Mouse (Mus musculus) hindbrain, postnatal 0 days (tissue): ENCODE results near the gene Ccdc162. TPM values are rescaled to one million over a fixed set of nuclear protein-coding genes. Genes with fewer than 3 reads are reported as not detected.
A peak's percentile ranks its signal among the peaks of the same experiment; 100 is the strongest.

Source experiments
- ATAC-seq: fragments of 200-750 bp; cut with Nextera tagmentation; 2 replicates; pipeline ENCODE4 v1.8.0; 2017; ENCODE audit warnings: mild to moderate bottlenecking, moderate TSS enrichment, moderate library complexity
- DNase-seq: peaks from one replicate; pipeline ENCODE4 v3.0.0-alpha.2; 2015; ENCODE audit warnings: low spot score
- H3K27ac ChIP-seq: fragments of 300-500 bp; sonication (generic); 2 replicates; pipeline ENCODE4 v1.5.1; 2014; ENCODE audit warnings: mild to moderate bottlenecking
- H3K27me3 ChIP-seq: fragments of 300-500 bp; sonication (generic); 2 replicates; pipeline ENCODE4 v1.6.1; 2014; ENCODE audit warnings: low read length, mixed read lengths; ENCODE audit not compliant: insufficient read depth
- H3K36me3 ChIP-seq: fragments of 300-500 bp; sonication (generic); 2 replicates; pipeline ENCODE4 v1.6.1; 2014; ENCODE audit warnings: low read length, mixed read lengths; ENCODE audit not compliant: insufficient read depth
- H3K4me1 ChIP-seq: fragments of 300-500 bp; sonication (generic); 2 replicates; pipeline ENCODE4 v1.6.1; 2014; ENCODE audit warnings: antibody characterized with exemption, low read length, mixed read lengths; ENCODE audit not compliant: insufficient read depth
- H3K4me2 ChIP-seq: fragments of 300-500 bp; sonication (generic); 2 replicates; pipeline ENCODE4 v1.6.1; 2014; ENCODE audit warnings: low read depth, mild to moderate bottlenecking, low read length, moderate library complexity, mixed read lengths
- H3K4me3 ChIP-seq: fragments of 300-500 bp; sonication (generic); 2 replicates; pipeline ENCODE4 v1.5.1; 2014; ENCODE audit warnings: low read length
- H3K9ac ChIP-seq: fragments of 300-500 bp; sonication (generic); replicated peaks from 2 replicates; pipeline ENCODE4 v1.6.1; 2014; ENCODE audit warnings: mild to moderate bottlenecking, low read length, moderate library complexity, mixed read lengths
- H3K9me3 ChIP-seq: fragments of 300-500 bp; sonication (generic); 2 replicates; pipeline ENCODE4 v1.6.1; 2016; ENCODE audit warnings: low read length, mixed read lengths
- CTCF ChIP-seq: IDR thresholded peaks from 2 replicates; pipeline ENCODE4 v1.5.1; 2016; ENCODE audit warnings: antibody characterized with exemption, control low read depth, low read depth
- WGBS: fragments of 180-500 bp; shearing (Covaris S2); extraction: QIAGEN DNeasy Blood & Tissue Kit; methylation state at CpG from one replicate; pipeline ENCODE4 v1.1.7; 2014; 5-methylcytosine and 5-hydroxymethylcytosine counted together
- polyA plus RNA-seq: library from polyadenylated mRNA; unstranded; fragments of >200 nt; fragmentation: Nextera tagmentation; extraction: Ambion mirVana; gene quantifications from 2 replicates; pipeline ENCODE4 v1.2.1, GENCODE M21; 2015
- total RNA-seq: library from RNA; depleted of rRNA; stranded (reverse); fragments of >200 nt; gene quantifications from 2 replicates; pipeline ENCODE4 v1.2.3, GENCODE M21; 2014

The Ccdc162 gene
- total and polyA plus RNA-seq, 2 experiments from 2014 or later = 2.1 to 3.3 TPM

GRCm38 (mm10) chr10:41709341-41709740, 7.1 kb downstream of the Ccdc162 start:
- Histone ChIP-seq H3K4me2 (no peak overlapping the region), H3K4me3 (no peak overlapping the region), H3K4me1 (no peaks in the 10 kb centered on the region), H3K27ac (no peak overlapping the region), H3K27me3 (no peaks in the 10 kb centered on the region), H3K9ac (no peak overlapping the region), H3K36me3 (no peaks in the 10 kb centered on the region), H3K9me3 (no peaks in the 10 kb centered on the region)
- no peak for DNase-seq
- WGBS = 71% methylated on average over 8 of the region's 8 CpGs
- no peak for TF ChIP-seq CTCF
- ATAC-seq = no peak

DNA sequence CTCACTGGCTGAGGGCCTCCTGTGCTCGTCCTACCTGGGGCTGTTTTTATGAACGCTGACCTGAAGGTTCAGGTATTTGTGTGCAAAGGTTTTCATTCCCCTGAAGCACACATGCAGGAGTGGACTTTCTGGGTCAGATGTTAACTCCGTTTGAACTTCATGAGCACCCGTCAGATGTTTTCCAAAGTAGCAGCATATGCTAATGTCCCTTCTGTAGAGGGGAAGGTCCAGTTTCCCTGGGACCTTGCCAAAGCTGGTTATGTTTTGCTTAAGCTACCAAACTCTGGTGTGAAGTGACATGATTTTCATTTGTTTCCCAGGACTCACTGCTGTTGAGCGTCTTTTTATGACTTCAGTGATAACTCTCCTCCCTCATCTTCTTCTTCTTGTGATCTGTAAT, 16.8 kb downstream of the Ccdc162 start:
- Histone ChIP-seq H3K9ac (no peak overlapping the region), H3K4me2 (no peak overlapping the region), H3K4me1 (no peaks in the 10 kb centered on the region), H3K27ac (no peak overlapping the region), H3K9me3 (no peaks in the 10 kb centered on the region), H3K4me3 (no peak overlapping the region), H3K36me3 (no peaks in the 10 kb centered on the region), H3K27me3 (no peaks in the 10 kb centered on the region)
- WGBS = 87% methylated on average over 5 of the region's 5 CpGs
- DNase-seq (no peak), ATAC-seq (no peak)
- no peak for TF ChIP-seq CTCF

- Histone ChIP-seq H3K4me2 (no peak overlapping the region), H3K4me3 (no peak overlapping the region), H3K9ac (no peak overlapping the region), H3K9me3 (no peaks in the 10 kb centered on the region), H3K4me1 (no peaks in the 10 kb centered on the region), H3K27me3 (no peaks in the 10 kb centered on the region), H3K27ac (no peak overlapping the region), H3K36me3 (no peaks in the 10 kb centered on the region)
- TF ChIP-seq CTCF = no peak
- ATAC-seq (no peak), DNase-seq (no peak)
- 75% methylated on average over 11 of the region's 11 CpGs for WGBS
Measured at GRCm38 (mm10) chr10:41697040-41697439, 19.4 kb downstream of the Ccdc162 start.

DNA sequence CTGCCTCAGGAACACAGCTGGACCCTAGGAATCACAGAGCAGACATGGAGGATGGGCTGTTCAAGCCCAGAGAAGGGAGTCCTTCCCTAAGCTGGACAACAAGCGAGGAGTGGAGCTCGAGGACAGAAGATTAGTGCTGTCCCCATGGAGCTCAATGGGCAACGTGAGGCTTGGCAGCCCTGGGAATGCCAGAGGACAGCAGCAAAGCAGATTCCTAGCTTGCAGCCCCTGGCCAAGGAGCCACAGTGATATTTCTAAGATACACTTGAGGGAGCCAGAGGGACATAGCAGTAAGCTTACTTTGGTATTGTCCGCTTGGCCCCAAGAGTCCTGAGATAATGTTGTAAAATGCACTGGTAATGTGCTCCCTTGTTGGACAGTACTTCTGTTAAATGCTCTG, 25.5 kb downstream of the Ccdc162 start:
- Histone ChIP-seq H3K9ac (no peak overlapping the region), H3K27ac (no peak overlapping the region), H3K36me3 (no peaks in the 10 kb centered on the region), H3K9me3 (no peaks in the 10 kb centered on the region), H3K27me3 (no peaks in the 10 kb centered on the region), H3K4me1 (no peaks in the 10 kb centered on the region), H3K4me2 (no peak overlapping the region), H3K4me3 (no peak overlapping the region)
- 55% methylated on average over 4 of the region's 4 CpGs for WGBS
- peak; percentile 45 for DNase-seq
- TF ChIP-seq CTCF = peak; percentile 58
- ATAC-seq = peak; percentile 32; the same call in 1 of the 2 replicates

- H3K27ac ChIP-seq = no peak overlapping the region
- 0 out of 2 replicates have a peak overlapping the region, but pooled peaks have one; percentile 22 for H3K9ac ChIP-seq
- TF ChIP-seq CTCF = peak; percentile 94
- H3K4me3 ChIP-seq = peak overlapping the region; percentile 40
- H3K9me3 ChIP-seq = no peaks in the 10 kb centered on the region
- DNase-seq (peak; percentile 85), ATAC-seq (peak; percentile 40)
- peak overlapping the region; percentile 68 for H3K4me2 ChIP-seq
- H3K4me1 ChIP-seq = no peaks in the 10 kb centered on the region
- H3K27me3 ChIP-seq = no peaks in the 10 kb centered on the region
- WGBS = 19% methylated on average over 24 of the region's 24 CpGs
- no peaks in the 10 kb centered on the region for H3K36me3 ChIP-seq
Measured at GRCm38 (mm10) chr10:41689941-41690887, 26.2 kb downstream of the Ccdc162 start.

DNA sequence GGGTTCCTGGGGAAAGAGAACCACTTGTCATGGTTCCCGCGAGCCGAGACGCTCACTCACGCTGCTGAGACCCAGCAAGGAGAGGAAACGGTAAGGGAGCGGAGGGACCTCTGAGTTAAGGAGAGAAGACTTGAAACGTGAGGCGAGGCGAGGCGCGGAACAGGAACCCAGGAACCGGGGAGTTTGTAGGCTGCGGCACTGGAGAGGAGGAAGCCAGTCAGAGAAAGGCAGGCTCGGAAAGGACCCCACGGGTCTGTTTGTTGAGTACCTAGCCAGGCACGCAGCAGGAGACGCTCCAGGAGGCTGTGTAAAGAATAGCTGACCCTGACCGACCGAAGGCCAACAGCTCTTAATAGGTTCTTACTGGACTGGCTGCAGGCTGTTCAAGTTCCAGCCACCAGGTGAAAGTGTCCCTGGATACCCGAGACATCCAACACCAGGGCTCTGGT, 31.9 kb downstream of the Ccdc162 start:
- H3K4me2 ChIP-seq = peak overlapping the region; percentile 16; the same call in 1 of the 2 replicates
- H3K9ac ChIP-seq = no peak overlapping the region

More for the DNA sequence above, 31.9 kb downstream of the Ccdc162 start:
- Histone ChIP-seq H3K4me3 (no peak overlapping the region), H3K36me3 (no peaks in the 10 kb centered on the region), H3K9me3 (no peaks in the 10 kb centered on the region), H3K27me3 (no peaks in the 10 kb centered on the region), H3K4me1 (no peaks in the 10 kb centered on the region), H3K27ac (no peak overlapping the region)
- DNase-seq (no peak), ATAC-seq (peak; percentile 22; the same call in 1 of the 2 replicates)
- WGBS = 9% methylated on average over 21 of the region's 21 CpGs
- 0 out of 2 replicates have a peak, but pooled peaks have one; percentile 20 for TF ChIP-seq CTCF
